33 mouse cellular contexts compared by ENCODE assay signal in genomic region chr5:98965139-98965538, GRCm38 (mm10).
A peak's percentile ranks its signal among the peaks of the same experiment; 100 is the strongest.
DNase-seq lines count a peak whose midpoint lies in the region; ATAC-seq lines count a peak whose summit lies in the region.
"Had no signal": no experiment of that assay in that cellular context is flagged by ENCODE, and none has a peak within 500 bp of the region (broad histone marks: within the 10 kb centered on the region; RNA-seq: fewer than 3 reads in every experiment).

No protein-coding gene starts in this region.

- no peaks in the 10 kb centered on the region for H3K9me3 ChIP-seq in embryonic facial prominence, embryonic 14.5 days (ENCODE audit: control insufficient read depth, low read length)
- H3K9me3 ChIP-seq in embryonic facial prominence, embryonic 10.5 days: no peaks in the 10 kb centered on the region
- no peaks in the 10 kb centered on the region for H3K9me3 ChIP-seq in midbrain, embryonic 14.5 days (ENCODE audit: control insufficient read depth, low read length)
- no peaks in the 10 kb centered on the region for H3K9me3 ChIP-seq in midbrain, embryonic 13.5 days
- H3K9me3 ChIP-seq: heart, embryonic 13.5 days; hindbrain, embryonic 10.5 days; intestine, embryonic 15.5 days; limb, embryonic 10.5 days; limb, embryonic 15.5 days; liver, embryonic 13.5 days; neural tube, embryonic 15.5 days had no signal

- no peak overlapping the region for H3K9ac ChIP-seq in embryonic facial prominence, embryonic 14.5 days (ENCODE audit: low read depth, low read length)
- H3K9ac ChIP-seq in midbrain, embryonic 14.5 days (replicated peaks; ENCODE audit: low read length): no peak overlapping the region
- no peak overlapping the region for H3K9ac ChIP-seq in midbrain, embryonic 13.5 days (replicated peaks)
- H3K9ac ChIP-seq: forebrain, postnatal 0 days; heart, embryonic 13.5 days; intestine, embryonic 15.5 days; limb, embryonic 15.5 days; liver, embryonic 13.5 days; neural tube, embryonic 15.5 days had no signal

- H3K27me3 ChIP-seq in embryonic facial prominence, embryonic 14.5 days (replicated peaks; ENCODE audit: control insufficient read depth, insufficient read depth, low read length): no peaks in the 10 kb centered on the region
- no peaks in the 10 kb centered on the region for H3K27me3 ChIP-seq in embryonic facial prominence, embryonic 10.5 days (replicated peaks; ENCODE audit: low read depth, poor library complexity, severe bottlenecking)
- H3K27me3 ChIP-seq in midbrain, embryonic 14.5 days (ENCODE audit: control insufficient read depth, insufficient read depth, low read length): no peaks in the 10 kb centered on the region
- no peaks in the 10 kb centered on the region for H3K27me3 ChIP-seq in midbrain, embryonic 13.5 days
- H3K27me3 ChIP-seq: heart, embryonic 13.5 days; intestine, embryonic 15.5 days; limb, embryonic 15.5 days; liver, embryonic 13.5 days; neural tube, embryonic 15.5 days; Patski had no signal

- peak; percentile 70 for DNase-seq in embryonic facial prominence, embryonic 14.5 days (ENCODE audit: low spot score)
- no peak for DNase-seq in embryonic facial prominence, embryonic 10.5 days (ENCODE audit: low spot score)
- peak; percentile 22 for DNase-seq in layer of hippocampus, adult 9-11 months
- DNase-seq in layer of hippocampus, postnatal 36 days: no peak
- DNase-seq in midbrain, embryonic 14.5 days: peak; percentile 56
- no peak for DNase-seq in heart, adult 9 months (ENCODE audit: low spot score in 2 of 2)
- DNase-seq: adrenal gland, postnatal 10 days; cerebellum, adult 11-12 months; cerebellum, postnatal 14 days; forebrain, postnatal 0 days; heart, adult 2 months; heart, postnatal 14 days; kidney, adult 2 months; kidney, postnatal 36 days; liver, embryonic 13.5 days; lung, adult 18-20 months; lung, postnatal 10 days; retina, postnatal 1 day; right cerebral cortex, postnatal 25 days; spleen, adult 18-20 months; thymus, adult 18-20 months; thymus, postnatal 25 days had no signal

- no peak overlapping the region for H3K4me2 ChIP-seq in embryonic facial prominence, embryonic 14.5 days (ENCODE audit: low read depth, low read length)
- H3K4me2 ChIP-seq in midbrain, embryonic 14.5 days (ENCODE audit: low read length): no peak overlapping the region
- no peak overlapping the region for H3K4me2 ChIP-seq in midbrain, embryonic 13.5 days (replicated peaks)
- H3K4me2 ChIP-seq: heart, embryonic 13.5 days; intestine, embryonic 15.5 days; limb, embryonic 15.5 days; liver, embryonic 13.5 days; neural tube, embryonic 15.5 days had no signal

- H3K4me3 ChIP-seq in embryonic facial prominence, embryonic 14.5 days (ENCODE audit: low read depth, low read length): no peak overlapping the region
- H3K4me3 ChIP-seq in embryonic facial prominence, embryonic 10.5 days: no peak overlapping the region
- no peak overlapping the region for H3K4me3 ChIP-seq in midbrain, embryonic 14.5 days (replicated peaks; ENCODE audit: low read depth, low read length)
- no peak overlapping the region for H3K4me3 ChIP-seq in midbrain, embryonic 13.5 days (replicated peaks)
- H3K4me3 ChIP-seq: heart, adult 2 months; heart, embryonic 13.5 days; hindbrain, embryonic 10.5 days; intestine, embryonic 15.5 days; left cerebral cortex, adult 2 months; limb, embryonic 10.5 days; limb, embryonic 15.5 days; liver, embryonic 13.5 days; neural tube, embryonic 15.5 days had no signal

- H3K36me3 ChIP-seq in embryonic facial prominence, embryonic 14.5 days (ENCODE audit: control insufficient read depth, insufficient read depth, low read length): no peaks in the 10 kb centered on the region
- no peaks in the 10 kb centered on the region for H3K36me3 ChIP-seq in embryonic facial prominence, embryonic 10.5 days (replicated peaks)
- H3K36me3 ChIP-seq in midbrain, embryonic 14.5 days (ENCODE audit: control insufficient read depth, insufficient read depth, low read length): no peaks in the 10 kb centered on the region
- no peaks in the 10 kb centered on the region for H3K36me3 ChIP-seq in midbrain, embryonic 13.5 days
- H3K36me3 ChIP-seq: G1E; heart, embryonic 13.5 days; hindbrain, embryonic 10.5 days; intestine, embryonic 15.5 days; limb, embryonic 10.5 days; limb, embryonic 15.5 days; liver, embryonic 13.5 days; neural tube, embryonic 15.5 days had no signal

- no peak overlapping the region for H3K27ac ChIP-seq in embryonic facial prominence, embryonic 14.5 days (replicated peaks; ENCODE audit: low read depth, low read length)
- no peak overlapping the region for H3K27ac ChIP-seq in embryonic facial prominence, embryonic 10.5 days (replicated peaks)
- no peak overlapping the region for H3K27ac ChIP-seq in midbrain, embryonic 14.5 days (replicated peaks; ENCODE audit: low read depth, low read length)
- H3K27ac ChIP-seq in midbrain, embryonic 13.5 days: no peak overlapping the region
- H3K27ac ChIP-seq: heart, adult 2 months; heart, embryonic 13.5 days; hindbrain, embryonic 10.5 days; intestine, embryonic 15.5 days; left cerebral cortex, adult 2 months; limb, embryonic 10.5 days; limb, embryonic 15.5 days; liver, embryonic 13.5 days; neural tube, embryonic 15.5 days had no signal

- ATAC-seq in embryonic facial prominence, embryonic 14.5 days (ENCODE audit: low read depth): no peak
- no peak for ATAC-seq in midbrain, embryonic 14.5 days (ENCODE audit: low FRiP score, low TSS enrichment)
- no peak for ATAC-seq in midbrain, embryonic 13.5 days
- ATAC-seq: forebrain, postnatal 0 days; hindbrain, embryonic 16.5 days; Patski had no signal

- no peaks in the 10 kb centered on the region for H3K4me1 ChIP-seq in embryonic facial prominence, embryonic 14.5 days (ENCODE audit: control insufficient read depth, insufficient read depth, low read length)
- no peaks in the 10 kb centered on the region for H3K4me1 ChIP-seq in embryonic facial prominence, embryonic 10.5 days
- peaks cover 4% of the 10 kb centered on the region; the same call in 1 of the 2 replicates for H3K4me1 ChIP-seq in midbrain, embryonic 14.5 days (ENCODE audit: control insufficient read depth, insufficient read depth, low read length)
- H3K4me1 ChIP-seq in midbrain, embryonic 13.5 days (replicated peaks): peaks cover 10% of the 10 kb centered on the region
- H3K4me1 ChIP-seq: limb, embryonic 15.5 days; liver, embryonic 13.5 days had no signal

- 36% methylated on average over 4 of the region's 4 CpGs for WGBS in embryonic facial prominence, embryonic 14.5 days
- WGBS in embryonic facial prominence, embryonic 10.5 days: 56% methylated on average over 4 of the region's 4 CpGs
- WGBS in midbrain, embryonic 14.5 days: 22% methylated on average over 4 of the region's 4 CpGs
- 38% methylated on average over 4 of the region's 4 CpGs for WGBS in midbrain, embryonic 13.5 days

Comparison
In these comparisons a context has a peak if more than half of its experiments do, and no peak if none do; other contexts are left out.
1. DNase-seq: peak in embryonic facial prominence, embryonic 14.5 days (single experiment), layer of hippocampus, adult 9-11 months (single experiment) and midbrain, embryonic 14.5 days (single experiment); none in embryonic facial prominence, embryonic 10.5 days (single experiment), layer of hippocampus, postnatal 36 days (0 of 2) and heart, adult 9 months (0 of 2).